Mouse (Mus musculus) left cerebral cortex, adult 9 months (tissue): ENCODE results near the gene Rbm38.
A peak's percentile ranks its signal among the peaks of the same experiment; 100 is the strongest.

Experiments
- DNase-seq, 2 experiments: peaks; one replicate each; pipeline ENCODE4 v3.0.0; 2022; ENCODE audit warnings: low spot score in 2 of 2

Rbm38 gene

DNA sequence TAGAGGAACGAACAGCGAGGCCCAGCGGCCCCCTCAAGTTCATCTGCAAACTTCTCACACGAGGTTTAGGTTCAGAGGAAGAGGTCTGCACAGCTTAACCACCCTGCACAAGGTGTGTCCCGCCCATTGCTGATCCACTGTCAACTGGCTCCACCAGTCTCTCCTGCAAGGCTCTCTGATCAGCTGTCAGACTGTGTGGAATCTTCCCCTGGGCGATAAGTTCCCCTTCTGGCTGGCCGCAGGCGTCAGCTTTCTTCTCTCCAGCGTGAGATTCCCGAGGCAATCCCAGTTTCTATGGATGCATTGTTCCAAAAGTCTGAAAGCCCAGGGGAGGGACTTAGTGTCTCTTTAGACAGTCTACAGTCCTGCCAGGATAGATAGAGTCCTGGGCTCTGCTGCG lies 38.0 kb downstream of the Rbm38 start:
- no peak for DNase-seq

DNA sequence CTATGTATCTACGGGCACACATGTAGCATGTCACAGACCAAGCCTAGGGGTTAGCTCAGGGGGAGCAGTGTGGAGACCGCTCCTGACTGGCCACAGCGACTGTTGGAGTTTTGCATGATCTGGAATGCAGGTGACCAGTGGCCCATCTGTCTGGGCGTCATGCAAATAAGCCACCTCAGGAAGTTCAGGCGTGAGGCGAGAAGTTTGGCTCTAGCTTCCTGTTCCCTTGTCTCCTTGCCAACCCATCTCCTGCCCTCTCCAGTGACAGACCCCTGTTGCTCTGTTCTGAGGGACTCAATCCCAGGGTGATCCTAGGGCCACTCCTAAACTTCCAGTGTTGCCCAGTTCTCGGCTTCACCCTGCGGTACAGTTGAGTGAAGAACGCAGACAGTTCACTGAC lies 40.2 kb downstream of the Rbm38 start:
- no peak for DNase-seq

DNA sequence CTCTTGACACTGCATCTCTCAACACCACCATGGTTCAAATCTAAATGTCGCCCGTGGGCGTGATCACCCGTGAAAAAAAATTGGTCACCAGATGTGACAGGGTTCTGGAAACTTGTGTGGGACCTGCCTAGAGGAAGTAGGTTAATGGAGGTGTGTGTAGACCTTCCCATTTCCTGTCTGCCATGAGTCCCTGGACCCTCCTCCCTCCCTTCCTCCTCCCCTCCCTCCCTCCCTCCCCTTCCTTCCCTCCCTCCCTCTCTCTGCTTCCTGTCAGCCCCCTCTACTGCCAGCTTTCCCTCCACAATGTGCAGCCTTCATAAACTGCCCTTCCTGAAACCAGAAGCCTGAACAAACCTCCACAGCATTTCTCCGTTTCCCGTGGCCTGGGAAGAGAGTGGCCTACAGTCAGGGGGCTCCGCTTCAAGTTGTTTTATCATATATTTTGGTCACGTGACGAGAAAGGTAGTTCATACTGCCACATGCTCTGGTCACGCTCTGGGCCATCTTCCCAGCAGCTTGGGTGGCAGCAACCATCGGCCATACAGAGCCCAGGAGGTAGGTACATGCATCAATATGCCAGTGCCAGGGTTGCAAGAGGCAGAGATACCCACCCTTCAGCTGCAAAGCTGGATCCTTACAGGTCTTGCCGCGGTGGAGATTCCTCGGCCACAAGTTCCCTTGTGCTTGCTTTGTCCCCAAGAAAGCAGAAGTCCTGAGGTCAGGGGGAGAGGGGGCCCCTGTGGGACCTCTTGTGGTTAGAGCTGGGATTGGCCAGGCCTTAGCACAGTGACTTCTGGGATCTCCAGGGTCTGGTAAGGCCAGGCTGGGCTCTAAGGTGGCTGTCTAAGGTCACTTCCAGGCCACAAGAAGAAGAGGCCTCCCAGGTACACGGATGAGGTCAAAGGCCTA lies 41.4 kb downstream of the Rbm38 start:
- DNase-seq: no peak

DNA sequence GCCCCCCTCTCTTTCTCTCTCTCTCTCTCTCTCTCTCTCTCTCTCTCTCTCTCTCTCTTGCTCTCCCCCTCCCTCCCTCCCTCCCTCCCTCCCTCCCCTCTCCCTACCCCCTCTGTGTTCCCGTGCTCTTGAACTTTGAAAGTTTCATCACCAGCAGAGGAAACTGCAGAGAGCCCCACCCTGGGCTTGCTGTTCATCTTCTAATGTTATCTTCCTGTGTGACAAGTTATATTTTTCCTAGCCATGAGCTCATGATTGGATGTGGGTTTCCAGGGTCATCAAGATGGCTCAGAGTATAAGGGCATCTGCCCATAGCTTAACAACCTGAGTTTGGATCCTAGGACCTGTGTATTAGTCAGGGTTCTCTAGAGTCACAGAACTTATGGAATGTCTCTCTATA lies 42.9 kb downstream of the Rbm38 start:
- no peak for DNase-seq

DNA sequence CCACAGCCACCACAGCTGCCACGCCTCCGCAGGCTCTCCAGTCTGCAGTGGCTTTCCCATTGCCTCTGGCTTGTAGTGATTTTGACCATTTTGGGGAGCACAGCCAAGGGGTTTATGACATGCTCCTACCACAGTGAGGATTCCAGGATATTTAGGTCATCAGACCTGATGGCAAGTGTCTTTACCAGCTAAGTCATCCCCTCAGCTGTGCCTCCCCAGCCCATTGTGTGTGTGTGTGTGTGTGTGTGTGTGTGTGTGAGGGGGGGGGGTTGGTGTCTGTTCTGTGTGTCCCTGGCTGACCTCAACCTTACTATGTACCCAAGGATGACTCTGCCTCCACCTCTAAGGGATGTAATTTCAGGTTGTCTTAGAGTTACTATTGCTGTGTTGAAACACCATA lies 44.6 kb downstream of the Rbm38 start:
- DNase-seq: no peak

DNA sequence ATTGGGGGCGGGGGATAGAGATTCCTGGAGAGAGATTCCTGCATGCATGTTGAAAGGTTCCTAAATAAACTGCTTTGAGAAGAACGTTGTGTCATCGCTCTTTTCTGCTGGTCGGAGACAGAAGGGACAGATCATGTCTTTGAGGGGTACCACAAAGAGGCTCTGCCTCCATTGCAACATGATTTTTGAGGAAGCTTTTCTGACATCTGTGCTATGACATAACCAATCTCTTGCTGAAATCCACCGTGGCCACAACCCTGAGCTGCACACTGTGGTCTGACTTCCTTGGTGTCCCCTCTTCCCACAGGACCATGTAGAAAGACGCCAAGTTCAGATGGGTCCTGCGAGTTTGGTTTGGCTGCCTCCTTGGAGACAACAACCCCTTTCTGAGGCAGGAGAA lies 52.6 kb downstream of the Rbm38 start:
- no peak for DNase-seq

DNA sequence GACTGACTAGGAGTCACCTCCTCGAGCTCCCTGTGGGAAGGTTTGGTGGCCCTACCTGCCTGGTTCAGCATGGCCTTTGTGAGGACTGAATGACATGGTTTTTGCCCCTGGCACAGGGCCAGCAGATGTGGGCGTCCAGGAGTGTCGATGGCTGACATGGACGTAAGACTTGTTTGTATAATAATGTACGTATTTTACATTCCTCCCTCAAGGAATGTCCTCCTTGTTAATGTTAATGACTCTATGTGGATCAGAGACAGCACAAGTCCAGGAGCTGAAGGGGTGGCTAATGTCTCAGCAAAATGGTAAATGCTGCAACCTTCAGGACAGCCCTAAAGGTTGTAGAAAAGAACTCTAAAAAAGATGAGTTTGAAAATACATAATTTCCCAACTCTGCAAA lies 53.4 kb downstream of the Rbm38 start:
- DNase-seq: no peak

DNA sequence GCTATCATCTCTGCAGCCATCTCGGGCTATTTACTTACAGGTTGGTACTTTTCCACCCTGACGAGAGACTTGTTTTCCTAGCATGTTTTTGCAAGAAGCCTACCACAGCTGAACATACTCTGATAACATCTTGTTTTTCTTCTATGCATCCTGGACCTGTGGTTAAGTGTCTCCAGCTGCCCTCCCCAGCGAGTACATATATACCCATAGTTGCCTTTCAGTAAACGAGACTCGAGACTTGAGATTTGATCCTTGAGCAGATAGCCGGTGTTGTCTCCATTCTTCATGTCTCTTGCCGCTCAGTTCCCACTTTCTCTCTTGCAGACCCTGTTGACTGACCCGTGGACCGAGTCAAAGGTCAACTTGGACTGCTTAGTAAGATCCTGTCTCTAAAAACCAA lies 56.6 kb downstream of the Rbm38 start:
- DNase-seq: no peak

DNA sequence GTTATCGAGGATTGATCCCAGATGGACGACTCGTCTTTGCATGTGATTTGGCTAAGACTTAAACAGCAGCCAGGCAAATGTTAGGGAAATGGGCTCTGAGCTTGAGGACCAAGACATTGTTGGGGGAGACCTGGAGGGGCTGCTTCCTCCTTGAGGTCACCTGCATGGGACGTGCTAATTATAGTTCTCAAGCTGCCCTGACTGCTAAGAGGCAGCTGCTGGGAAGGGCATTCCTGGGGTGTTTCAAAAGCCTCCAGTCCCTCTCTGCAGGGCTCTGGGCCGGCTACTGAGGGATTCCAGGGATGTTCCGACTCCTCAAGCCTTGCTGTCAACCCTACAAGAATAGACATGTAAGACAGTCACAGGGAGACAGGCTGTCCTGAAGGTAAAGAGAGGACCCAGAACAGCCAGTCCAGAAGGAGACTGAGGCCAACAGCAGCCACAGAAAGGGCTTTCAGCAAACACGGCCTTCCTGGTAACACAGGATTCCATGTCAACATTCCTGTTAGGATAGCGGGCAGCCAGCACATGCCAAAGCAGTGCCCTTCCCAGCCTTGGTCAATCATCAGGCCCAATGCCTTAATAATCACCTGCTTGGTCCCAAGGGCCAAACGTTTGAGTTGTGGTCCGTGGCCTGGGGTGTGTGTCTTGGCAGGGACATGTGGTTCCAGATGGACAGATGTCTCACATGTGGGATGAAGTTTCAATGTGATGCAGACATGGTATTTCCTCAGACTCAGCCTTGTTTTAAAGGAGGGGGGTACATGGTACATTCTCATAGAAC lies 59.7 kb downstream of the Rbm38 start:
- DNase-seq: no peak

DNA sequence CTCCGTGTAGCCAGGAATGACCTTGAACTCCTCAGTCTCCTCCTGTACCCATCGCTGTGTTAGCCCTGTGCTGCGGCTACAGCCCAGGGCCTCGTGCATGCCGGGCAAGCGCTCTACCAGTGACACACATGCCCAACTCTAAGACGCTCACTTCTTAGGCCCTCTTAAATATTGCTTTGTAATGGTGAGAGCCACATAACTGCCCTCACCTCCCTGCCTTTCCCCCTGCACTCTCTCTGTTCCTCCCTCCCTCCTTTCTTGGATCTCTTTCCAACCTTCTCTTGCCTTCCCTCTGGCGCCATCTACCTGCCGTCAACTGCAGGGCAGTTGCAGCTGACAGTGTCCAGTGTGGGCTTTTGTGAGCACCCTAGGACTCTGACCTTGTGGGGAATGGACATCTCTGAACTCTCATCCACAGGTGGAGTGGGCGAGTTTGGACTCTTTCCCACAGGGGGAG lies 60.5 kb downstream of the Rbm38 start:
- peak in 1 of 2 experiments; percentile 77 for DNase-seq

DNA sequence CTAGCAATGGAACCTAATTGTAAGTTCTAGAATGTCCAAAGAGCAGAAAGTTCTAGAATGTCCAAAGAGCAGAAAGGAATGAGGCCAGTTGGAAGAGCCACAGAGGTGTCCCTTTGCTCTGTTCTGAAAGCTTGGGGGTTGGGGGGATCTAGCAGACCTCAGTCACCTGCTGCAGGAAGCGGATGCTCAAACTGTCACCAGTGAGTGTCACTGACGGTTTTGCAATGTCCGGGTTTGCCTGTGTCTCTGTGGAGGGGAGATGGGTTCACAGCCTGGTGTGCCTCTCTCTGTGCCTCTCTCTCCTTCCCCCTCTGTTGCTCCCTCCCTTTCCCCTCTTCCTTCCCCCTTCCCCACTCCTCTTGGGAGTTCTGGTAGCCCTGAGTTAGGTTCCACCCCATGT lies 62.4 kb downstream of the Rbm38 start:
- no peak for DNase-seq

DNA sequence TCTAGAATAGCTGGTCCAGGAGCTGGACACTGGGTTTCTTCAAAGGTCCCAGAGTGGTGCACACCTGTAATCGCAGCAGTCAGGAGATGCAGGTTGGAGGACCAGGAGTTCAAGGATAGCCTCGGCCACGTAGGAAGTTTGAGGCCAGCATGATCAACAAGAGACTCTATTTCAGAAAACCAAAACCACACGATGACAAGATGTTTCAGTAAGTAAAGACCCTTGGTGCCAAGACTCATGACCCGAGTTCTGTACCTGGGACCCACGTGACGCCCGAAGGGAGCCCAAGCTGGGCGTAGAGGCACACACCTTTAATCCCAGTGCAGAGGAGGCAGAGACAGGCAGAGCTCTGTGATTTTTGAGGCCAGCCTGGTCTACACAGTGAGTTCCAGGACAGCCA lies 62.8 kb downstream of the Rbm38 start:
- DNase-seq: no peak

DNA sequence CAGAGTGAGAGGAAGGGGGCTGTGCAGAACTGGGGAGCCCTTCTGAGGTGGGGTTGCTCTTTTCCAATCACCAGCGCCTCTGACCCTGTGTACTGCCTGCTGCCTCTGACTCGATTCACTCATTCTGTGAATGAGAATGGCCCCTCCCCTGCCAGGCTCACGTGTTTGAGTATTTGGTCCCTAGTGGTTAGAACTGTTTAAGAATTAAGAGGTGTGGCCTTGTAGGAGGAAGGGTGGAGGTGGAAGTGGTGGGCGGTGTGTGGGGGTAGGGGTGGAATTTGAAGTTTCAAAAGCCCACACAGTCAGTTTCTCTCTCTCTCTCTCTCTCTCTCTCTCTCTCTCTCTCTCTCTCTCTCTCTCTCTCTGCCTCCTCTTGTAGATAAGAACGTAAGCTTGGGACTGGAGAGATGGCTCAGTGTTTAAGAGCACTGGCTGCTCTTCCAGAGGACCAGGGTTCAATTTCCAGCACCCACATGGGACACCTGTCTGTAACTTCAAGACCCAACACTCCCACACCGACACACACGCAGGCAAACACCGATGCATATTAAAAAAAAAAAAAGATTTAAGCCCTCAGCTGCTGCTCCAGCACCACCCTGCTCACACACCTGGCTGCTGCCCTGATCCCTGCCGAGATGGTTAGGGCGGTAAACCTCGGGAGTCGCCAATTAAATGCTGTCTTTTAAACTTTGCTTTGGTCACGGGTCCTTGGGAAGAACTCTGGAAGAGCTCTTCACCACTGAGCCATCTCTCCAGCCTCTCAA lies 63.6 kb downstream of the Rbm38 start:
- DNase-seq: no peak
